Mouse (Mus musculus): ENCODE measurements around the gene Adar. TPM values are rescaled to one million over a fixed set of nuclear protein-coding genes. Genes with fewer than 3 reads are reported as not detected.
"Not testable (repeated sequence)": the region's sequence is repeated elsewhere in the genome, so short reads cannot be mapped to it uniquely, and the experiment has no call there.

The Adar gene
- polyA plus RNA-seq, 1 experiment from 2014 or later: 11.7 TPM

DNA sequence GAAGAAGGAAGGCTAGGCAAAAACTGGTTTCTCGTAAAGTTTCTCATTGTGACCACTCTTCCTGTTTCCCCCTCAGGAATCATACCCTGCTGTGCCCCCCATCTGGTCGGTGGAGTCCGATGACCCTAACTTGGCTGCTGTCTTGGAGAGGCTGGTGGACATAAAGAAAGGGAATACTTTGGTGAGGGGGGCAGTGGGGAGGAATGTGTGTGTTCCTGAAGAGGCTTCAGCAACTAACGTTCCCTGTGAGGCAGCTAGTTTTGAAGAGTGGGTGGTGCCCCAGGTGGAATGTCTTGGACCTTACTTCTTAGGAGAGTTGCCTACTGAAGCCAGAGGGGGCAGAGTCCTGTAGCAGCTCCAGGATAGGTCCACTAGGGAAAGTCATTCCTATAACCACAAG, 61.2 kb downstream of the Adar start:
- Histone ChIP-seq H3K4me3 (replicated peaks) (no peak overlapping the region), H3K4me1 (peaks cover 33% of the 10 kb centered on the region), H3K27me3 (no peaks in the 10 kb centered on the region), H3K36me3 (peaks cover 56% of the 10 kb centered on the region), H3K4me2 (peak overlapping the region; percentile 86; the same call in 1 of the 2 replicates), H3K9ac (no peak overlapping the region), H3K27ac (no peak overlapping the region), H3K9me3 (replicated peaks) (no peaks in the 10 kb centered on the region)
- no peak for ATAC-seq (replicated peaks; ENCODE audit: low FRiP score)
- WGBS: 81% methylated on average over 4 of the region's 4 CpGs

GRCm38 (mm10) chr3:89780102-89780501, 65.3 kb downstream of the Adar start:
- H3K4me3 ChIP-seq (replicated peaks): no peak overlapping the region
- peaks cover 84% of the 10 kb centered on the region for H3K36me3 ChIP-seq
- ATAC-seq (replicated peaks; ENCODE audit: low FRiP score): no peak
- H3K9ac ChIP-seq: no peak overlapping the region
- H3K4me1 ChIP-seq: peaks cover 11% of the 10 kb centered on the region
- H3K27ac ChIP-seq: no peak overlapping the region
- 87% methylated on average over 4 of the region's 4 CpGs for WGBS
- H3K9me3 ChIP-seq (replicated peaks): no peaks in the 10 kb centered on the region
- H3K27me3 ChIP-seq: no peaks in the 10 kb centered on the region
- H3K4me2 ChIP-seq: no peak overlapping the region

DNA sequence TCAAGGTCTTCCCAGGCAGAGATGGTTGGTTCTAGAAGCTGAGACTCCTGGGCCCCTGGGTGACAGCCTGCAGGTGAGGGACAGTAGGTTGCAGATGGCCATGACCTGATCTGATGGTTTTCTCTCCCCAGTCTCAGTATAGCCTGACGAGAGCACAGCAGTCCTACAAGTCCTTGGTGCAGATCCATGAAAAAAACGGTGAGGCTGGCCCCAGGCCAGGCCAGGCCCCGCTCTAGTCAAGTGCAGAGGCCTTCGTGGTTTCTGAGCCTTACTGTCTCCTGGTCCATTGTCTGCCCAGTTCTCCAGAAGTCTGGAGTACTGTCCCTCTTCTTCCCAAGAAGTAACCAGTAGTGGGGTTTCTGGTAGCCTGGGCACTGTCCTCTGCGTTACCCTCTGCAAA, 66.8 kb downstream of the Adar start:
- ATAC-seq (replicated peaks; ENCODE audit: low FRiP score): no peak
- H3K36me3 ChIP-seq: peaks cover 72% of the 10 kb centered on the region
- WGBS: 85% methylated on average over 5 of the region's 5 CpGs

GRCm38 (mm10) chr3:89784991-89785753, 70.3 kb downstream of the Adar start:
- no peak overlapping the region for H3K4me2 ChIP-seq
- no peaks in the 10 kb centered on the region for H3K9me3 ChIP-seq (replicated peaks)
- H3K4me3 ChIP-seq (replicated peaks): no peak overlapping the region
- H3K4me1 ChIP-seq: peaks cover 4% of the 10 kb centered on the region; the same call in 1 of the 2 replicates
- H3K27me3 ChIP-seq: no peaks in the 10 kb centered on the region
- peak; percentile 66; the same call in 1 of the 2 replicates for ATAC-seq (replicated peaks; ENCODE audit: low FRiP score)
- WGBS: 16% methylated on average over 11 of the region's 11 CpGs
- no peak overlapping the region for H3K27ac ChIP-seq
- H3K36me3 ChIP-seq: peaks cover 36% of the 10 kb centered on the region
- no peak overlapping the region for H3K9ac ChIP-seq

More for the DNA sequence above, 66.8 kb downstream of the Adar start:
- Histone ChIP-seq H3K9me3 (replicated peaks) (no peaks in the 10 kb centered on the region), H3K27ac (no peak overlapping the region), H3K9ac (no peak overlapping the region), H3K27me3 (no peaks in the 10 kb centered on the region), H3K4me1 (peaks cover 4% of the 10 kb centered on the region; the same call in 1 of the 2 replicates), H3K4me3 (replicated peaks) (no peak overlapping the region), H3K4me2 (no peak overlapping the region)

GRCm38 (mm10) chr3:89786275-89786674, 71.5 kb downstream of the Adar start:
- Histone ChIP-seq H3K4me3 (replicated peaks) (no peak overlapping the region), H3K27me3 (no peaks in the 10 kb centered on the region), H3K9me3 (replicated peaks) (no peaks in the 10 kb centered on the region), H3K9ac (no peak overlapping the region), H3K4me2 (no peak overlapping the region), H3K27ac (no peak overlapping the region), H3K4me1 (peaks cover 4% of the 10 kb centered on the region; the same call in 1 of the 2 replicates), H3K36me3 (peaks cover 25% of the 10 kb centered on the region)
- 77% methylated on average over 6 of the region's 6 CpGs for WGBS
- no peak for ATAC-seq (replicated peaks; ENCODE audit: low FRiP score)

GRCm38 (mm10) chr3:89788680-89789352, 74.0 kb downstream of the Adar start:
- no peak overlapping the region for H3K27ac ChIP-seq
- WGBS: 83% methylated on average over 16 of the region's 16 CpGs
- H3K4me3 ChIP-seq (replicated peaks): no peak overlapping the region
- peaks cover 4% of the 10 kb centered on the region; the same call in 1 of the 2 replicates for H3K4me1 ChIP-seq
- H3K9me3 ChIP-seq (replicated peaks): no peaks in the 10 kb centered on the region
- no peaks in the 10 kb centered on the region for H3K27me3 ChIP-seq
- no peaks in the 10 kb centered on the region; the same call in 1 of the 2 replicates for H3K36me3 ChIP-seq
- ATAC-seq (replicated peaks; ENCODE audit: low FRiP score): no peak
- no peak overlapping the region for H3K4me2 ChIP-seq
- H3K9ac ChIP-seq: no peak overlapping the region

DNA sequence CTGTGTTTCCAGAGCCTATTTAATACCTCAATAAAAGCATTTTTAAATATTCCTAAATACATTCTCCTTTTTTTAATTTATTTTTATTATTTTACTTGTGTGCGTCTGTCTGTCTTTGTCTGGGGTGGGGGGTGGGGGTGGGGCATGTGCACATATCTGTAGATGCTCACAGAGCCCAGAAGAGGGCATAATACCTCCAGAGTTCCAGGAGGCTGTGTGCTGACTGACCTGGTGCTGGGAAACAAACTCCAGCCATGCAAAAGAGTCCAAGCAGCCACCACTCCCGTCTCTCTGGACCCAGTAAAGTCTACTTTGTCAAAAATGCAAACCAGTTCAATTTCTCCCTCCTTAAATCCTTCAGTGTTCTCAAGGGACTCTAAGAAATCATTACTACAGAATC, 79.8 kb downstream of the Adar start:
- Histone ChIP-seq H3K9me3 (replicated peaks) (no peaks in the 10 kb centered on the region), H3K4me2 (no peak overlapping the region), H3K4me3 (replicated peaks) (no peak overlapping the region), H3K4me1 (peaks cover 3% of the 10 kb centered on the region), H3K9ac (no peak overlapping the region), H3K27ac (no peak overlapping the region), H3K36me3 (no peaks in the 10 kb centered on the region), H3K27me3 (no peaks in the 10 kb centered on the region)
- ATAC-seq (replicated peaks; ENCODE audit: low FRiP score): no peak
- 64% methylated on average over 2 of the region's 2 CpGs for WGBS

GRCm38 (mm10) chr3:89795746-89796145, 80.9 kb downstream of the Adar start:
- WGBS: 78% methylated on average over 5 of the region's 5 CpGs
- Histone ChIP-seq H3K9ac (no peak overlapping the region), H3K4me1 (peaks cover 4% of the 10 kb centered on the region), H3K9me3 (replicated peaks) (no peaks in the 10 kb centered on the region), H3K27me3 (no peaks in the 10 kb centered on the region), H3K27ac (no peak overlapping the region), H3K4me2 (no peak overlapping the region), H3K4me3 (replicated peaks) (no peak overlapping the region), H3K36me3 (no peaks in the 10 kb centered on the region)
- ATAC-seq (replicated peaks; ENCODE audit: low FRiP score): no peak

DNA sequence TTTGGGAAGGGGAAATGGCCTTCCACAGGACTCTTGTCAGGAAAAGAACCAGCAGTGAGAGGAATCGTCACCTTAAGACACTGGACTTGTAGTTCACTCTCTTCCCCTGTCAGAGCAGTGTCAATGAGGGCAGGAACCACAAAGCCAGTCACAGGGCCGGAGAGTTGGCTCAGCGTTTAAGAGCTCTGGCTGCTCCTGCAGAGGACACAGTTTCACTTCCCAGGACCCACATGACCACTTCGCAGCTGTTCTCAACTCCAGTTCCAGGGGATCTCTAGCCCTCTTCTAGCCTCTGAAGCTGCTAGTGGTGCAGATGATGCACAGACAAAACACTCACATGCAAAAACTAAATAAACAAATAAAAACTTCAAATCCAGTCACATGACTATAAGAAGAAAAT, 81.5 kb downstream of the Adar start:
- H3K9ac ChIP-seq: no peak overlapping the region
- 35% methylated on average over 4 of the region's 4 CpGs for WGBS
- H3K27ac ChIP-seq: no peak overlapping the region

GRCm38 (mm10) chr3:89798518-89798917, 83.7 kb downstream of the Adar start:
- Histone ChIP-seq H3K9me3 (replicated peaks) (no peaks in the 10 kb centered on the region), H3K27ac (no peak overlapping the region), H3K9ac (no peak overlapping the region), H3K4me2 (no peak overlapping the region), H3K4me3 (replicated peaks) (no peak overlapping the region), H3K27me3 (no peaks in the 10 kb centered on the region), H3K36me3 (no peaks in the 10 kb centered on the region), H3K4me1 (peaks cover 4% of the 10 kb centered on the region)
- 82% methylated on average over 3 of the region's 3 CpGs for WGBS
- ATAC-seq (replicated peaks; ENCODE audit: low FRiP score): no peak

More for the DNA sequence above, 81.5 kb downstream of the Adar start:
- Histone ChIP-seq H3K4me1 (peaks cover 4% of the 10 kb centered on the region), H3K9me3 (replicated peaks) (no peaks in the 10 kb centered on the region), H3K27me3 (no peaks in the 10 kb centered on the region), H3K4me3 (replicated peaks) (no peak overlapping the region), H3K36me3 (no peaks in the 10 kb centered on the region), H3K4me2 (no peak overlapping the region)
- ATAC-seq (replicated peaks; ENCODE audit: low FRiP score): no peak

- H3K27ac ChIP-seq: no peak overlapping the region
- no peak for ATAC-seq (replicated peaks; ENCODE audit: low FRiP score)
- no peaks in the 10 kb centered on the region for H3K36me3 ChIP-seq
- 5% methylated on average over 13 of the region's 13 CpGs for WGBS
- H3K4me1 ChIP-seq: peaks cover 4% of the 10 kb centered on the region
- H3K27me3 ChIP-seq: no peaks in the 10 kb centered on the region
- H3K4me2 ChIP-seq: peak overlapping the region; percentile 52
- 0 out of 2 replicates have a peak overlapping the region, but pooled peaks have one; percentile 7 for H3K9ac ChIP-seq
- H3K9me3 ChIP-seq (replicated peaks): no peaks in the 10 kb centered on the region
- H3K4me3 ChIP-seq (replicated peaks): no peak overlapping the region
Observed at GRCm38 (mm10) chr3:89799476-89799875, 84.7 kb downstream of the Adar start.

- not testable (repeated sequence) for ATAC-seq (replicated peaks; ENCODE audit: low FRiP score); H3K27ac ChIP-seq; H3K27me3 ChIP-seq; H3K4me2 ChIP-seq; H3K36me3 ChIP-seq; H3K9me3 ChIP-seq (replicated peaks); H3K4me3 ChIP-seq (replicated peaks); H3K9ac ChIP-seq; H3K4me1 ChIP-seq
- WGBS: 53% methylated on average over 3 of the region's 3 CpGs
Observed at GRCm38 (mm10) chr3:89800078-89800477, 85.3 kb downstream of the Adar start.

Measured in kidney, embryonic 15.5 days (tissue).